Mouse (Mus musculus) hindbrain, postnatal 0 days (tissue): Measurements from ENCODE around the gene Vwa2. TPM values are rescaled to one million over a fixed set of nuclear protein-coding genes. Genes with fewer than 3 reads are reported as not detected.

Source experiments
- ATAC-seq: fragments of 200-750 bp; cut with Nextera tagmentation; 2 replicates; pipeline ENCODE4 v1.8.0; 2017; ENCODE audit warnings: mild to moderate bottlenecking, moderate TSS enrichment, moderate library complexity
- DNase-seq: peaks from one replicate; pipeline ENCODE4 v3.0.0-alpha.2; 2015; ENCODE audit warnings: low spot score
- H3K27ac ChIP-seq: fragments of 300-500 bp; sonication (generic); 2 replicates; pipeline ENCODE4 v1.5.1; 2014; ENCODE audit warnings: mild to moderate bottlenecking
- H3K27me3 ChIP-seq: fragments of 300-500 bp; sonication (generic); 2 replicates; pipeline ENCODE4 v1.6.1; 2014; ENCODE audit warnings: low read length, mixed read lengths; ENCODE audit not compliant: insufficient read depth
- H3K36me3 ChIP-seq: fragments of 300-500 bp; sonication (generic); 2 replicates; pipeline ENCODE4 v1.6.1; 2014; ENCODE audit warnings: low read length, mixed read lengths; ENCODE audit not compliant: insufficient read depth
- H3K4me1 ChIP-seq: fragments of 300-500 bp; sonication (generic); 2 replicates; pipeline ENCODE4 v1.6.1; 2014; ENCODE audit warnings: antibody characterized with exemption, low read length, mixed read lengths; ENCODE audit not compliant: insufficient read depth
- H3K4me2 ChIP-seq: fragments of 300-500 bp; sonication (generic); 2 replicates; pipeline ENCODE4 v1.6.1; 2014; ENCODE audit warnings: low read depth, mild to moderate bottlenecking, low read length, moderate library complexity, mixed read lengths
- H3K4me3 ChIP-seq: fragments of 300-500 bp; sonication (generic); 2 replicates; pipeline ENCODE4 v1.5.1; 2014; ENCODE audit warnings: low read length
- H3K9ac ChIP-seq: fragments of 300-500 bp; sonication (generic); replicated peaks from 2 replicates; pipeline ENCODE4 v1.6.1; 2014; ENCODE audit warnings: mild to moderate bottlenecking, low read length, moderate library complexity, mixed read lengths
- H3K9me3 ChIP-seq: fragments of 300-500 bp; sonication (generic); 2 replicates; pipeline ENCODE4 v1.6.1; 2016; ENCODE audit warnings: low read length, mixed read lengths
- CTCF ChIP-seq: IDR thresholded peaks from 2 replicates; pipeline ENCODE4 v1.5.1; 2016; ENCODE audit warnings: antibody characterized with exemption, control low read depth, low read depth
- WGBS: fragments of 180-500 bp; shearing (Covaris S2); extraction: QIAGEN DNeasy Blood & Tissue Kit; methylation state at CpG from one replicate; pipeline ENCODE4 v1.1.7; 2014; 5-methylcytosine and 5-hydroxymethylcytosine counted together
- polyA plus RNA-seq: library from polyadenylated mRNA; unstranded; fragments of >200 nt; fragmentation: Nextera tagmentation; extraction: Ambion mirVana; gene quantifications from 2 replicates; pipeline ENCODE4 v1.2.1, GENCODE M21; 2015
- total RNA-seq: library from RNA; depleted of rRNA; stranded (reverse); fragments of >200 nt; gene quantifications from 2 replicates; pipeline ENCODE4 v1.2.3, GENCODE M21; 2014

Vwa2 gene
- total and polyA plus RNA-seq, 2 experiments from 2014 or later: 0.64 to 1.6 TPM

GRCm38 (mm10) chr19:56915084-56915483, 41.0 kb downstream of the Vwa2 start:
- ATAC-seq (no peak), DNase-seq (no peak)
- WGBS: 56% methylated on average over 6 of the region's 6 CpGs
- no peaks in the 10 kb centered on the region for H3K36me3 ChIP-seq
- H3K9ac ChIP-seq: no peak overlapping the region
- H3K4me3 ChIP-seq: no peak overlapping the region
- no peak overlapping the region for H3K27ac ChIP-seq
- no peaks in the 10 kb centered on the region for H3K9me3 ChIP-seq
- no peak for TF ChIP-seq CTCF
- H3K4me2 ChIP-seq: no peak overlapping the region
- H3K27me3 ChIP-seq: no peaks in the 10 kb centered on the region
- H3K4me1 ChIP-seq: no peaks in the 10 kb centered on the region

GRCm38 (mm10) chr19:56919628-56920027, 45.6 kb downstream of the Vwa2 start:
- H3K36me3 ChIP-seq: no peaks in the 10 kb centered on the region
- H3K4me1 ChIP-seq: no peaks in the 10 kb centered on the region
- TF ChIP-seq CTCF: peak; percentile 96
- ATAC-seq (peak; percentile 93), DNase-seq (peak; percentile 92)
- no peak overlapping the region for H3K9ac ChIP-seq
- 23% methylated on average over 7 of the region's 7 CpGs for WGBS
- no peak overlapping the region for H3K4me2 ChIP-seq
- no peaks in the 10 kb centered on the region for H3K9me3 ChIP-seq
- H3K4me3 ChIP-seq: no peak overlapping the region
- no peak overlapping the region for H3K27ac ChIP-seq
- no peaks in the 10 kb centered on the region for H3K27me3 ChIP-seq

GRCm38 (mm10) chr19:56920232-56920631, 46.2 kb downstream of the Vwa2 start:
- no peaks in the 10 kb centered on the region for H3K9me3 ChIP-seq
- ATAC-seq: no peak
- DNase-seq: no peak
- WGBS: 88% methylated on average over 13 of the region's 13 CpGs
- no peak for TF ChIP-seq CTCF
- H3K4me2 ChIP-seq: no peak overlapping the region
- H3K4me3 ChIP-seq: no peak overlapping the region
- H3K27me3 ChIP-seq: no peaks in the 10 kb centered on the region
- no peak overlapping the region for H3K27ac ChIP-seq
- no peaks in the 10 kb centered on the region for H3K36me3 ChIP-seq
- 0 out of 2 replicates have a peak overlapping the region, but pooled peaks have one; percentile 9 for H3K9ac ChIP-seq
- H3K4me1 ChIP-seq: no peaks in the 10 kb centered on the region

GRCm38 (mm10) chr19:56921744-56922143, 47.7 kb downstream of the Vwa2 start:
- Histone ChIP-seq H3K4me3 (no peak overlapping the region), H3K9me3 (no peaks in the 10 kb centered on the region), H3K27ac (no peak overlapping the region), H3K9ac (no peak overlapping the region), H3K4me2 (no peak overlapping the region), H3K36me3 (no peaks in the 10 kb centered on the region), H3K4me1 (no peaks in the 10 kb centered on the region), H3K27me3 (no peaks in the 10 kb centered on the region)
- WGBS: 63% methylated on average over 5 of the region's 5 CpGs
- DNase-seq: no peak
- ATAC-seq: no peak
- TF ChIP-seq CTCF: no peak

- ATAC-seq (no peak), DNase-seq (peak; percentile 23)
- no peak overlapping the region for H3K9ac ChIP-seq
- H3K4me1 ChIP-seq: no peaks in the 10 kb centered on the region
- H3K36me3 ChIP-seq: no peaks in the 10 kb centered on the region
- 73% methylated on average over 3 of the region's 3 CpGs for whole genome bisulfite sequencing
- TF ChIP-seq CTCF: no peak
- no peaks in the 10 kb centered on the region for H3K9me3 ChIP-seq
- H3K4me3 ChIP-seq: no peak overlapping the region
- H3K27ac ChIP-seq: no peak overlapping the region
- no peaks in the 10 kb centered on the region for H3K27me3 ChIP-seq
- H3K4me2 ChIP-seq: no peak overlapping the region
These were observed 55.3 kb downstream of the Vwa2 start for GRCm38 (mm10) chr19:56929392-56929791.

GRCm38 (mm10) chr19:56930029-56930428, 56.0 kb downstream of the Vwa2 start:
- Histone ChIP-seq H3K4me1 (no peaks in the 10 kb centered on the region), H3K4me3 (no peak overlapping the region), H3K27me3 (no peaks in the 10 kb centered on the region), H3K9me3 (no peaks in the 10 kb centered on the region), H3K27ac (no peak overlapping the region), H3K9ac (no peak overlapping the region), H3K4me2 (no peak overlapping the region), H3K36me3 (no peaks in the 10 kb centered on the region)
- no peak for DNase-seq
- 85% methylated on average over 9 of the region's 9 CpGs for WGBS
- no peak for ATAC-seq
- TF ChIP-seq CTCF: peak; percentile 34; the same call in 1 of the 2 replicates

GRCm38 (mm10) chr19:56933800-56934199, 59.8 kb downstream of the Vwa2 start:
- H3K9me3 ChIP-seq: no peaks in the 10 kb centered on the region
- H3K4me1 ChIP-seq: no peaks in the 10 kb centered on the region
- H3K9ac ChIP-seq: no peak overlapping the region
- no peak for TF ChIP-seq CTCF
- ATAC-seq: no peak
- no peak overlapping the region for H3K4me3 ChIP-seq
- no peak for DNase-seq
- no peaks in the 10 kb centered on the region for H3K36me3 ChIP-seq
- WGBS: 86% methylated on average over 3 of the region's 3 CpGs
- H3K27me3 ChIP-seq: no peaks in the 10 kb centered on the region
- H3K27ac ChIP-seq: no peak overlapping the region
- H3K4me2 ChIP-seq: no peak overlapping the region
